Mouse (Mus musculus) liver, adult 2 months (tissue): ENCODE measurements around the gene Ccr10. TPM values are rescaled to one million over a fixed set of nuclear protein-coding genes. Genes with fewer than 3 reads are reported as not detected.

Experiments
- DNase-seq: peaks from one replicate; pipeline ENCODE4 v3.0.0-alpha.2; 2011; ENCODE audit warnings: low read depth, low spot score; ENCODE audit errors: extremely low read depth
- H3K27ac ChIP-seq: fragments of 200-500 bp; replicated peaks from 2 replicates; pipeline ENCODE4 v1.5.1; 2012; ENCODE audit warnings: low read depth, mild to moderate bottlenecking, control low read depth, inconsistent platforms, low read length; ENCODE audit not compliant: insufficient read depth
- H3K27me3 ChIP-seq: fragments of 200-500 bp; 2 replicates; pipeline ENCODE4 v1.6.1; 2012; ENCODE audit warnings: mild to moderate bottlenecking, moderate library complexity, low read length, inconsistent platforms; ENCODE audit not compliant: control insufficient read depth, insufficient read depth
- H3K36me3 ChIP-seq: fragments of 200-500 bp; 2 replicates; pipeline ENCODE4 v1.6.1; 2012; ENCODE audit warnings: low read length, inconsistent platforms; ENCODE audit not compliant: control insufficient read depth, insufficient read depth
- H3K4me1 ChIP-seq: fragments of 200-500 bp; 2 replicates; pipeline ENCODE4 v1.6.1; 2011; ENCODE audit warnings: low read length; ENCODE audit not compliant: control insufficient read depth, insufficient read depth
- H3K4me3 ChIP-seq: fragments of 200-500 bp; 2 replicates; pipeline ENCODE4 v1.5.1; 2011; ENCODE audit warnings: low read depth, mild to moderate bottlenecking, control low read depth, low read length, moderate library complexity; ENCODE audit not compliant: insufficient read depth
- H3K79me2 ChIP-seq: fragments of 200-500 bp; 2 replicates; pipeline ENCODE4 v1.6.1; 2012; ENCODE audit warnings: inconsistent platforms, mild to moderate bottlenecking, low read length, moderate library complexity; ENCODE audit not compliant: control insufficient read depth, insufficient read depth
- H3K9ac ChIP-seq: fragments of 200-500 bp; 2 replicates; pipeline ENCODE4 v1.6.1; 2012; ENCODE audit warnings: low read depth, mild to moderate bottlenecking, control low read depth, inconsistent platforms, low read length
- CTCF ChIP-seq: fragments of 200-500 bp; IDR thresholded peaks from 2 replicates; pipeline ENCODE4 v1.5.1; 2011; ENCODE audit warnings: low read depth, low read length, control low read depth
- POLR2A ChIP-seq: fragments of 200-500 bp; IDR thresholded peaks from 2 replicates; pipeline ENCODE4 v1.6.1; 2011; ENCODE audit warnings: low read length, control low read depth; ENCODE audit not compliant: insufficient read depth; ENCODE audit errors: extremely low read depth
- WGBS: fragments of 180-500 bp; shearing (Covaris S2); methylation state at CpG from one replicate; pipeline ENCODE4 v1.1.7; 2018; 5-methylcytosine and 5-hydroxymethylcytosine counted together
- polyA plus RNA-seq: library from polyadenylated mRNA; depleted of rRNA; stranded (reverse); fragments of >200 nt; gene quantifications from 2 replicates; pipeline ENCODE4 v1.2.3, GENCODE M21; 2012
- total RNA-seq: library from RNA; depleted of rRNA; stranded (reverse); fragments of >200 nt; gene quantifications from 2 replicates; pipeline ENCODE4 v1.2.3, GENCODE M21; 2014

Gene Ccr10
- total and polyA plus RNA-seq, 2 experiments, result 0.13 TPM; not detected in 1

DNA sequence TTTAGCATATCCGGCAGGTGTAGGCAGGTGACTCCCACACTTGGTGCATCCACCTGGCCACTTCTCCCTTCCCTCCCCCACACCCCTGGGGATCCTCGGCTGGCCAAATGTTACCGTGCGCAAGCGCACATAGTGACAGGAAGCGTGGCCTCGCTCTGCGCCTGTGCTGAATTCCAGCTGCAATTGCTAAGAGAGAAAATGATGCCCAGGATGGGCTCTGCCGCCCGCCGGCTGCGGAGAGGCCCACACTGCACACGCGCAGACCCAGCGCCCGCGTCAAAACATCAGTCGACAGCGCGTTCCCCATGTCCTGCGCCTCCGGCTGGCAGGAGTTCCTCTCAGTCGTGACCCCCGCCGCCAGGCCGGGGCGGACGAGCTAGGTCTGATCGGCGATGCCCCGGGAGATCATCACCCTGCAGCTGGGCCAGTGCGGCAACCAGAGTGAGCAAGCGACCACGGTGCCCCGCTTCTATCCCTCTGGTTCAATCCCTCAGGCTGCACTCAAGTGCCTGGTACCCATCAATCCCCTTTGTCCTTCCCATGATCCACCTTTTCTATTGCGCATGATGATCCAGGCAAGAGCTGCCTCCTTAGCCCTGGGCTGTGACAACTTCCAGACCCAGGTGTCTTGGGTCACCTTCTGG lies 19.4 kb downstream of the Ccr10 start, which contains the start of gene Tubg2:
Gene Tubg2, plus strand, starts transcription at position 180 of the 644 bp plus-strand sequence.
- H3K36me3 ChIP-seq, result no peaks in the 10 kb centered on the region
- whole genome bisulfite sequencing, result 8% methylated on average over 36 of the region's 36 CpGs
- peak within 1 kb of the TSS; percentile 48; the same call in 1 of the 2 replicates for H3K4me3 ChIP-seq
- no peaks in the 10 kb centered on the region for H3K79me2 ChIP-seq
- no peak for DNase-seq
- TF ChIP-seq POLR2A, result no peak
- TF ChIP-seq CTCF, result no peak
- H3K27me3 ChIP-seq, result no peaks in the 10 kb centered on the region
- H3K4me1 ChIP-seq, result no peaks in the 10 kb centered on the region
- H3K9ac ChIP-seq, result peak within 1 kb of the TSS; percentile 24
- no peak within 1 kb of the TSS for H3K27ac ChIP-seq

- no peaks in the 10 kb centered on the region for H3K27me3 ChIP-seq
- DNase-seq, result no peak
- no peak for TF ChIP-seq CTCF
- no peak for TF ChIP-seq POLR2A
- no peaks in the 10 kb centered on the region for H3K79me2 ChIP-seq
- no peak overlapping the region for H3K4me3 ChIP-seq
- H3K36me3 ChIP-seq, result no peaks in the 10 kb centered on the region
- no peak overlapping the region for H3K9ac ChIP-seq
- no peaks in the 10 kb centered on the region for H3K4me1 ChIP-seq
- 84% methylated on average over 6 of the region's 6 CpGs for WGBS
- H3K27ac ChIP-seq, result no peak overlapping the region
Measured at GRCm38 (mm10) chr11:101155151-101155550, 20.1 kb downstream of the Ccr10 start.

DNA sequence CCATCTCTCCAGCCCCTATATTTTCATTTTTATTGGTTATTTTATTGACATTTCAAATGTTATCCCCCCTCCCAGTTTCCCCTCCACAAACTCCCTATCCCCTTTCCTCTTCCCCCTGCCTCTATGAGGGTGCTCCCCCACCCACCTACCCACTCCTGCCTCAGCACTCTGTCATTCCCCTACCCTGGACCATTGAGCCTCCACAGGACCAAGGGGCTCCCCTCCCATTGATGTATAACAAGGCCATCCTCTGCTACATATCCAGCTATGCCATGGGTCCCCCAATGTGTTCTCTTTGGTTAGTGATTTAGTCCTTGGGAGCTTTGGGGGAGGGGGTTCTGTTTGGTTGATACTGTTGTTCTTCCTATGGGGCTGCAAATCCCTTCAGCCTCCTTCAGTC lies 20.6 kb downstream of the Ccr10 start:
- H3K4me3 ChIP-seq, result no peak overlapping the region
- H3K36me3 ChIP-seq, result no peaks in the 10 kb centered on the region
- no peak for TF ChIP-seq CTCF
- no peak for TF ChIP-seq POLR2A
- no peaks in the 10 kb centered on the region for H3K79me2 ChIP-seq
- H3K27me3 ChIP-seq, result no peaks in the 10 kb centered on the region
- H3K9ac ChIP-seq, result no peak overlapping the region
- no peak for DNase-seq
- H3K27ac ChIP-seq, result no peak overlapping the region
- no peaks in the 10 kb centered on the region for H3K4me1 ChIP-seq

- TF ChIP-seq POLR2A (no peak), CTCF (no peak)
- H3K27me3 ChIP-seq, result no peaks in the 10 kb centered on the region
- no peak overlapping the region for H3K27ac ChIP-seq
- H3K36me3 ChIP-seq, result no peaks in the 10 kb centered on the region
- no peak for DNase-seq
- H3K4me1 ChIP-seq, result no peaks in the 10 kb centered on the region
- WGBS, result 94% methylated on average over 1 of the region's 1 CpGs
- no peaks in the 10 kb centered on the region for H3K79me2 ChIP-seq
- H3K9ac ChIP-seq, result no peak overlapping the region
- no peak overlapping the region for H3K4me3 ChIP-seq
Measured at GRCm38 (mm10) chr11:101152825-101153224, 22.4 kb downstream of the Ccr10 start.

GRCm38 (mm10) chr11:101151063-101151462 lies 24.2 kb downstream of the Ccr10 start:
- Histone ChIP-seq H3K36me3 (no peaks in the 10 kb centered on the region), H3K4me3 (no peak overlapping the region), H3K4me1 (no peaks in the 10 kb centered on the region), H3K79me2 (no peaks in the 10 kb centered on the region), H3K27ac (no peak overlapping the region), H3K27me3 (no peaks in the 10 kb centered on the region), H3K9ac (no peak overlapping the region)
- no peak for DNase-seq
- TF ChIP-seq CTCF (no peak), POLR2A (no peak)
- 76% methylated on average over 2 of the region's 2 CpGs for WGBS

- H3K9ac ChIP-seq, result no peak overlapping the region
- no peaks in the 10 kb centered on the region for H3K27me3 ChIP-seq
- H3K27ac ChIP-seq, result no peak overlapping the region
- H3K4me3 ChIP-seq, result no peak overlapping the region
- 81% methylated on average over 9 of the region's 9 CpGs for WGBS
- no peaks in the 10 kb centered on the region for H3K79me2 ChIP-seq
- no peak for DNase-seq
- H3K36me3 ChIP-seq, result no peaks in the 10 kb centered on the region
- no peaks in the 10 kb centered on the region for H3K4me1 ChIP-seq
- TF ChIP-seq CTCF (no peak), POLR2A (no peak)
Measured at GRCm38 (mm10) chr11:101149178-101150105, 25.8 kb downstream of the Ccr10 start.
